Mouse (Mus musculus) midbrain, embryonic 14.5 days (tissue): ENCODE data around the gene Gmip. TPM values are rescaled to one million over a fixed set of nuclear protein-coding genes. Genes with fewer than 3 reads are reported as not detected.

ENCODE experiments used
- ATAC-seq: fragments of 200-750 bp; cut with Nextera tagmentation; 2 replicates; pipeline ENCODE4 v1.8.0; 2017; ENCODE audit warnings: moderate number of reproducible peaks, moderate library complexity; ENCODE audit not compliant: low FRiP score, low TSS enrichment
- DNase-seq: peaks from one replicate; pipeline ENCODE4 v3.0.0-alpha.2; 2015
- H3K27ac ChIP-seq: fragments of 300-500 bp; sonication (generic); replicated peaks from 2 replicates; pipeline ENCODE4 v1.5.1; 2014; ENCODE audit warnings: mild to moderate bottlenecking, low read depth, low read length, moderate library complexity
- H3K27me3 ChIP-seq: fragments of 300-500 bp; sonication (generic); 2 replicates; pipeline ENCODE4 v1.6.1; 2014; ENCODE audit warnings: low read length, control low read depth, mixed read lengths; ENCODE audit not compliant: control insufficient read depth, insufficient read depth
- H3K36me3 ChIP-seq: fragments of 300-500 bp; sonication (generic); 2 replicates; pipeline ENCODE4 v1.6.1; 2014; ENCODE audit warnings: low read length, control low read depth; ENCODE audit not compliant: control insufficient read depth, insufficient read depth
- H3K4me1 ChIP-seq: fragments of 300-500 bp; sonication (generic); 2 replicates; pipeline ENCODE4 v1.6.1; 2014; ENCODE audit warnings: mild to moderate bottlenecking, antibody characterized with exemption, low read length, control low read depth; ENCODE audit not compliant: control insufficient read depth, insufficient read depth
- H3K4me2 ChIP-seq: fragments of 300-500 bp; sonication (generic); 2 replicates; pipeline ENCODE4 v1.6.1; 2014; ENCODE audit warnings: mild to moderate bottlenecking, low read length, moderate library complexity
- H3K4me3 ChIP-seq: fragments of 300-500 bp; sonication (generic); replicated peaks from 2 replicates; pipeline ENCODE4 v1.5.1; 2014; ENCODE audit warnings: low read depth, low read length
- H3K9ac ChIP-seq: fragments of 300-500 bp; sonication (generic); replicated peaks from 2 replicates; pipeline ENCODE4 v1.6.1; 2014; ENCODE audit warnings: mild to moderate bottlenecking, low read length, moderate library complexity
- H3K9me3 ChIP-seq: fragments of 300-500 bp; sonication (generic); 2 replicates; pipeline ENCODE4 v1.6.1; 2016; ENCODE audit warnings: low read length, control low read depth, mixed read lengths; ENCODE audit not compliant: control insufficient read depth
- WGBS: fragments of 180-500 bp; shearing (Covaris S2); extraction: QIAGEN DNeasy Blood & Tissue Kit; methylation state at CpG from one replicate; pipeline ENCODE4 v1.1.7; 2014; 5-methylcytosine and 5-hydroxymethylcytosine counted together
- polyA plus RNA-seq: library from polyadenylated mRNA; unstranded; fragments of >200 nt; fragmentation: Nextera tagmentation; extraction: Ambion mirVana; gene quantifications from 2 replicates; pipeline ENCODE4 v1.2.1, GENCODE M21; 2014

Gmip gene
- polyA plus RNA-seq, result 26.0 and 33.2 TPM in 2 replicates

DNA sequence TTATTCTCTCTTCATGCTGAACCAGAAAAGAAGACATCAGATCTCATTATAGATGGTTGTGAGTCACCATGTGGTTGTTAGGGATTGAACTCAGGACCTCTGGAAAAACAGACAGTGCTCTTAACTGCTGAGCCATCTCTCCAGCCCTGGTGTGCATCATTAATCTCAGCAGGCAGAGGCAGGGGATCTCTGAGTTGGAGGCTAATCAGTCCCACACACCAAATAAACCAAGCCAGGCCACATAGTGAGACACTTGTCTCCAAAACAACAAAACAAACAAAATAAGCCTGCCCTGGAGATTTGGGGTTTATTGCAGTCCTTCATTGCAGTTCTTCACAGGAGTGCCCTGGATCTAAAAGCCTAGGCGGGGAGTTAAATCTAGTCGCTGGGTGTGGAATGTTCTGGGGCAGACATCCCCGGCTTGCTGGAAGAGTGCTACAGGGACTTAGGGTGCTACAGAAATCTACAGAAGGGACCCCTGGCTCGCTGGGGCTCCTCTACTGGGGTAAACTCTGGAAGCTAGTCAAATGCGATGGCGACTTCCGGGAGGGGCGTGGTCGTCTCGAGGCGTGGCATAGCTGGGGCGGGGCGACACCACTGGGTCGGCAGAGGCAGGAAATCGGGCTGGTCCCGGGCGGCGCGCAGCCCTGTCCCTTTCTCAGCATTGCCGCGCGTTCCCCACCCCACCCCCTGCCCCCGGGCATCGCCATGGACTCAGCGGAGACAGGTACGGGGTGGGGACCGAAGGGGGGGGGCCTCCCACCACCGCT, at the start of gene Gmip:
Gene Gmip (plus strand): TSS at position 586 of the 770 bp plus-strand sequence.
- H3K36me3 ChIP-seq, result peaks cover 68% of the 10 kb centered on the region

DNA sequence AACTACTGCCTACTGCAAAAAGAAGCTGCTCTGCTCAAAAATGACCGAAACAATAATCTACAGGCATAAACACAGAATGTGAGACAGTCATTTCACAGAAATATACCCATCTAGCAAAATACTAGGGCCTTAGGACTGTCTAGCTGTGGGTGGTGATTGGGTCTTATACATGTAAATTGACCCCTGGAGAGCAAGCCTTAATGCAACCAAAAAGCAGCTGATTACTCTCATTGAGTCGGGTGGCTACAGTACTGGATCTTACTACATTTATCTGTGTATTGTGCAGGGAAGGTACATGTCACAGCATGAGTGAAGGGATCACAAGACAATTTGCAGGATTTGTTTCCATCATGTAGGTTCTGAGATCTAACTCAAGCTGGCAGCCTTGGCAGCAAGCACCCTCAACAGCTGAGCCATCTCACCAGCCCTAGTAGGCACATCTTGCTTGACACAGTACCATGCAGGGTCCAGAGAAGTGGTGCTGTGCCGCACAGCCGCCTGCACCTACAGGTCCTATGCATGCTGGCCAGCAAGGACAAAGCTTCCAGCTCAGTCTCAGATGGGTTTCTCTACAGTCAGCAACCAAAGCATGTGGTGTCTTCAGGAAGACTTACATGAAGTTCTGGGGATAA, 46.5 kb upstream of the Gmip start:
- Histone ChIP-seq H3K4me3 (no peak overlapping the region), H3K36me3 (peaks cover 65% of the 10 kb centered on the region), H3K9ac (no peak overlapping the region), H3K9me3 (no peaks in the 10 kb centered on the region), H3K4me1 (no peaks in the 10 kb centered on the region), H3K27ac (no peak overlapping the region), H3K27me3 (no peaks in the 10 kb centered on the region), H3K4me2 (no peak overlapping the region)
- ATAC-seq (no peak), DNase-seq (no peak)
- 90% methylated on average over 4 of the region's 4 CpGs for WGBS

More for the DNA sequence above, at the start of gene Gmip:
- peak within 1 kb of the TSS; percentile 74 for H3K4me2 ChIP-seq
- peak within 1 kb of the TSS; percentile 69 for H3K9ac ChIP-seq
- H3K27ac ChIP-seq, result peak within 1 kb of the TSS; percentile 70
- no peaks in the 10 kb centered on the region for H3K27me3 ChIP-seq
- H3K9me3 ChIP-seq, result no peaks in the 10 kb centered on the region
- DNase-seq, result peak; percentile 82
- 8% methylated on average over 28 of the region's 28 CpGs for WGBS
- peaks cover 6% of the 10 kb centered on the region; the same call in 1 of the 2 replicates for H3K4me1 ChIP-seq
- peak; percentile 65 for ATAC-seq
- H3K4me3 ChIP-seq, result peak within 1 kb of the TSS; percentile 66

DNA sequence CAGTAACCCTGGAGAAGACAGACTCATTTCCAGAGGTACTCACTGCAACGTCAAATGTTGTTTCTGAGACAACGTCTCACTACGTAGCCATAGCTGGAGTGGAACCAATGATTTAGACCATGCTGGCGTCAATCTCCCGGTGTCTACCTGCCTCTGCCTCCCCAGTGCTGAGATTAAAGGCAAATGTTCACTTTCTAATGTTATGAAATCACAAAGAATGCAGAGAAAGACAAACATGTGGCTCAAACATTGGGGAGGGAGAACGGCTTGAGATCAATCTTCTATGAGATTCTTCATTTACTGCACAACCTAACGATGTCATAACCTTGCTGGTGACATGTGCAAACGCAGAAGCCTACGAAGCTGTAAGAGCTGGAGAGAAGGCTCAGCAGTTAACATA, 37.3 kb upstream of the Gmip start:
- Histone ChIP-seq H3K4me3 (no peak overlapping the region), H3K9me3 (no peaks in the 10 kb centered on the region), H3K9ac (no peak overlapping the region), H3K4me1 (peaks cover 26% of the 10 kb centered on the region), H3K4me2 (no peak overlapping the region), H3K27me3 (no peaks in the 10 kb centered on the region), H3K36me3 (peaks cover 29% of the 10 kb centered on the region), H3K27ac (no peak overlapping the region)
- WGBS, result 90% methylated on average over 9 of the region's 9 CpGs
- DNase-seq (no peak), ATAC-seq (no peak)

DNA sequence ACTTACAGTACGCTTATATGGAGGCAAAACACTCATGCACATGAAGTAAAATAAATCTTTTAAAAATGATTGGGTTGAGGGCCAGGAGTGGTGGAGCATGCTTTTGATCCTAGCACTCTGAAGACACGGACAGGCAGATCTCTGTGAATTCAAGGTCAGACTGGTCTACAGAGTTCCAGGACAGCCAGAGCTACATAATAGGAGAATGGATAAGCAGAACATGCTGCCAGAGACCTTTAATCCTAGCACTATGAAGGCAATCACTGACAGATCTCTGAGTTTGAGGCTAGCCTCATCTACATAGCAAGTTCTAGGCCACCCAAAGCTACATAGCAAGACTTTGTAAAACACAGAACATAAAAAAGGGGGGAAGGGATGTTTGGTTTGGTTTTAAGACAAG, 36.4 kb upstream of the Gmip start:
- H3K27ac ChIP-seq, result no peak overlapping the region
- WGBS, result 87% methylated on average over 2 of the region's 2 CpGs

DNA sequence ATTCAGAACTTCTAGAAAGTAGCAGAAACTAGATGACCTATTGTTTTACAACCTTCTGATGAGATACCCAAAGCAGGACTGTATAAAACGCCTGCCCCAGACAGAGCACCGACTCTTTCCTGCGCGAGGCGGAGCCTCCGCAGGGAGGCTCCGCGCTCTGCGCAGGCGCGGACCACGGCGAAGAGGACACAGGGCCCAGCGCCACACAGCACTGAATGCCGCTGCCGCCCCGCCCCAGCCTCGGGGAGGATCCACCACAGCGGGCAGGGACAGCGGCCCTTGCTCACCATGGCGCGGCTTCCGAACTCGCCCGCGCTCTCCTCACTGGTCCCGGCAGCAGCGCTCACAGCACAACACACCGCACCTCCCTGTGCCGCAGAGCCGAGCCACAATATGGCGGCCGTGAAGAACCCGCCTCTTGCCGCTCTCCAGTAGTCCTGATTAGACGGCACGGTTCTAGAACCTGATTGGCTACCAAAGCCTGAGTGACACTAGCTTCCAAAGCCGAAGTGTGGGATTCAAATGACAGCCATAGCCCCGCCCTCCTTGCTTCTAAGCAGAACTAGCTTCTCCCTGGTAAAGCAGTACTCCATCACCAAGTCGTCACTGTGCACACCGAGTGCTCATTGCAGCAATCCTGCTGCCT, 33.9 kb upstream of the Gmip start, which contains the start of gene Gm20422:
Gene Gm20422 (minus strand): TSS at position 384 of the 646 bp plus-strand sequence.
- WGBS, result 1% methylated on average over 41 of the region's 41 CpGs
- peak; percentile 98 for DNase-seq
- H3K4me2 ChIP-seq, result peak within 1 kb of the TSS; percentile 63
- H3K9me3 ChIP-seq, result no peaks in the 10 kb centered on the region
- peak within 1 kb of the TSS; percentile 74 for H3K4me3 ChIP-seq
- no peaks in the 10 kb centered on the region; the same call in 1 of the 2 replicates for H3K36me3 ChIP-seq
- peaks cover 26% of the 10 kb centered on the region for H3K4me1 ChIP-seq
- peak within 1 kb of the TSS; percentile 100 for H3K27ac ChIP-seq
- H3K27me3 ChIP-seq, result no peaks in the 10 kb centered on the region
- peak; percentile 99 for ATAC-seq
- peak within 1 kb of the TSS; percentile 93 for H3K9ac ChIP-seq

More for the DNA sequence above, 36.4 kb upstream of the Gmip start:
- Histone ChIP-seq H3K4me3 (no peak overlapping the region), H3K4me2 (peak overlapping the region; percentile 63), H3K9me3 (no peaks in the 10 kb centered on the region), H3K4me1 (peaks cover 26% of the 10 kb centered on the region), H3K36me3 (peaks cover 20% of the 10 kb centered on the region), H3K27me3 (no peaks in the 10 kb centered on the region), H3K9ac (0 out of 2 replicates have a peak overlapping the region, but pooled peaks have one; percentile 18)
- ATAC-seq, result no peak
- DNase-seq, result no peak

DNA sequence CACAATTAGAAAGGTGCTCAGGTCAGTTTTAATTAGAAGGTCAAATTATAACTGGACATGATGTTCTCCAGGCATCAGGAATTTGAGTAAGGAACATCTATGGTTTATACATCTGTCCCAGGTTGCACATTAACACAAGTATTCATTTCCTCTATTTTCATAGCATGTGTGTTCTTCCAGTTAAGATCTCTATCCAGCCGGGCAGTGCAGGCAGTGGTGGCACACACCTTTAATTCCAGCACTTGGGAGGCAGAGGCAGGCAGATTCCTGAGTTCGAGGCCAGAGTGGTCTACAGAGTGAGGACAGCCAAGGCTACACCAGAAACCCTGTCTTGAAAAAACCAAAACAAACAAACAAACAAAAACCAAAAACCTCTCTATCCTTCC, 33.3 kb upstream of the Gmip start:
- DNase-seq (no peak), ATAC-seq (peak; percentile 28)
- no peaks in the 10 kb centered on the region for H3K9me3 ChIP-seq
- H3K4me1 ChIP-seq, result peaks cover 26% of the 10 kb centered on the region
- peak overlapping the region; percentile 74; the same call in 1 of the 2 replicates for H3K4me3 ChIP-seq
- peak overlapping the region; percentile 93; the same call in 1 of the 2 replicates for H3K9ac ChIP-seq
- 57% methylated on average over 2 of the region's 2 CpGs for WGBS
- H3K36me3 ChIP-seq, result no peaks in the 10 kb centered on the region; the same call in 1 of the 2 replicates
- peak overlapping the region; percentile 63 for H3K4me2 ChIP-seq
- peak overlapping the region; percentile 100 for H3K27ac ChIP-seq
- H3K27me3 ChIP-seq, result no peaks in the 10 kb centered on the region

DNA sequence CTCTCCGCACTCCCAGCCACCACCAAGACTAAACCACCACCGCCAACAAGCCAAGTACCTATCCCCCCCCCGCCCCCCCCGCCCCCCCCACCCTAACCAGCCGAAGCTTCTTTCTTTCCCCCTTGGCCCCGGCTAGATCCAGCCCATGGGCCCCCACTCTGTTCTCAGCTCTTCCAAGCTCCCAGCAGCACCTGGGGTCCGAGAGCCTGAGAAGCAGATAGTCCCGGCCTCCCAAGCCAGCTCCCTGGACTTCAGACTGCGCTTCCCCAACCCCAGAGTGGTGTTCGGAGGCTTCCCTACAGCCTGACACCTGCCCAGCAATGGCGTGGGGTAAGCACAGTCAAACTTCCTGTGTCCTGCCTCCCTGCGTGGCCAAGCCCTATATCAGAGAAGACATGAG, 31.4 kb upstream of the Gmip start:
- no peak overlapping the region for H3K27ac ChIP-seq
- no peaks in the 10 kb centered on the region for H3K27me3 ChIP-seq
- DNase-seq (no peak), ATAC-seq (no peak)
- H3K9ac ChIP-seq, result no peak overlapping the region
- no peaks in the 10 kb centered on the region for H3K9me3 ChIP-seq
- H3K4me2 ChIP-seq, result no peak overlapping the region
- 67% methylated on average over 11 of the region's 12 CpGs for WGBS
- H3K4me1 ChIP-seq, result peaks cover 20% of the 10 kb centered on the region
- H3K36me3 ChIP-seq, result no peaks in the 10 kb centered on the region
- H3K4me3 ChIP-seq, result no peak overlapping the region

DNA sequence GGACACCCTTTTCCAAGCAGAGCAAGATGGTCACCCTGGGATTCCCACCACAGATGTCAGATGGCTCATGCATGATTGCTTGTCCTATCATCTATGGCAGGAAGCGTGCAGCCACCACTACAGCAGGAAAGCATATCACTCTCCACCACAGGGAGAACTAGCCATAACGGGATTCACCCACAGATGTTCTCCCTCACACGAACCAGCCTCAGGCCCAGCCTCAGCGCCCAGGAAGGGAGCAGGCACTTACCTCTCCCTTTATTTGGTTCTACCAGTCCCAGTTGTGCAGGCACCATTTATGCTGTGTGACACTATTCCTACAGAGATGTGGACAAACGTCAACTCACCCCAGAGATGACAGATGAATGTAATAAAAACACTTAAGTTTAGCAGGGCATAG, 19.4 kb upstream of the Gmip start:
- WGBS, result 91% methylated on average over 5 of the region's 5 CpGs
- Histone ChIP-seq H3K27ac (no peak overlapping the region), H3K4me2 (no peak overlapping the region), H3K9me3 (no peaks in the 10 kb centered on the region), H3K9ac (no peak overlapping the region), H3K4me3 (no peak overlapping the region), H3K27me3 (no peaks in the 10 kb centered on the region), H3K36me3 (peaks cover 9% of the 10 kb centered on the region), H3K4me1 (peaks cover 13% of the 10 kb centered on the region)
- ATAC-seq (no peak), DNase-seq (no peak)
